Mouse (Mus musculus) MEL (cell line): ENCODE data around the gene Arhgap23. TPM values are rescaled to one million over a fixed set of nuclear protein-coding genes. Genes with fewer than 3 reads are reported as not detected.

Experiments used
- DNase-seq: peaks from one replicate; pipeline ENCODE4 v3.0.0; 2011; ENCODE audit warnings: low read depth, low spot score
- H3K27ac ChIP-seq: 2 replicates; pipeline ENCODE4 v1.5.1; 2012; ENCODE audit warnings: low read depth, mild to moderate bottlenecking, control low read depth, low read length, moderate library complexity; ENCODE audit not compliant: control insufficient read depth
- H3K27me3 ChIP-seq, 2 experiments: fragments of 150-350 bp in 1 of 2; sonication (generic) in 1 of 2; 2 replicates each; pipeline ENCODE4 v1.6.1; 2012; ENCODE audit warnings: low read length in 2 of 2, mild to moderate bottlenecking in 2 of 2, improper control_type of control experiment in 1 of 2, moderate library complexity in 1 of 2; ENCODE audit not compliant: insufficient read depth in 2 of 2, control insufficient read depth in 1 of 2
- H3K36me3 ChIP-seq, 2 experiments: 2 replicates each; pipeline ENCODE4 v1.6.1; 2012 to 2014; ENCODE audit warnings: low read length in 2 of 2, improper control_type of control experiment in 1 of 2, inconsistent platforms in 1 of 2, mild to moderate bottlenecking in 1 of 2; ENCODE audit not compliant: insufficient read depth in 2 of 2, control insufficient read depth in 1 of 2
- H3K4me1 ChIP-seq, 2 experiments: fragments of 150-350 bp in 1 of 2; sonication (generic) in 1 of 2; 2 replicates each; pipeline ENCODE4 v1.6.1; 2012; ENCODE audit warnings: low read length in 2 of 2, improper control_type of control experiment in 1 of 2, mild to moderate bottlenecking in 1 of 2; ENCODE audit not compliant: insufficient read depth in 2 of 2, control insufficient read depth in 1 of 2
- H3K4me3 ChIP-seq, 2 experiments: fragments of 150-350 bp in 1 of 2; sonication (generic) in 1 of 2; 2 replicates each; pipeline ENCODE4 v1.5.1; 2012; ENCODE audit warnings: low read depth in 2 of 2, low read length in 2 of 2, mild to moderate bottlenecking in 2 of 2, moderate library complexity in 2 of 2, control low read depth in 1 of 2, improper control_type of control experiment in 1 of 2; ENCODE audit not compliant: control insufficient read depth in 1 of 2, insufficient read depth in 1 of 2
- H3K79me2 ChIP-seq: 2 replicates; pipeline ENCODE4 v1.6.1; 2012; ENCODE audit warnings: mild to moderate bottlenecking, low read length, moderate library complexity; ENCODE audit not compliant: control insufficient read depth, poor library complexity, insufficient read depth
- H3K9ac ChIP-seq: 2 replicates; pipeline ENCODE4 v1.6.1; 2012; ENCODE audit warnings: low read depth, mild to moderate bottlenecking, control low read depth, low read length, moderate library complexity; ENCODE audit not compliant: control insufficient read depth, poor library complexity, severe bottlenecking
- H3K9me3 ChIP-seq: fragments of 150-350 bp; sonication (generic); replicated peaks from 2 replicates; pipeline ENCODE4 v1.6.1; 2012; ENCODE audit warnings: mild to moderate bottlenecking, low read length, improper control_type of control experiment, moderate library complexity; ENCODE audit not compliant: insufficient read depth
- CTCF ChIP-seq, 3 experiments: IDR thresholded peaks in 2 of 3; conservative IDR thresholded peaks in 1 of 3; 2 replicates each; pipeline ENCODE4 v1.5.1; 2011 to 2012; ENCODE audit warnings: low read length in 3 of 3, low read depth in 2 of 3, mild to moderate bottlenecking in 2 of 3, improper control_type of control experiment in 1 of 3, inconsistent platforms in 1 of 3, mixed read lengths in 1 of 3, moderate library complexity in 1 of 3; ENCODE audit not compliant: control insufficient read depth in 1 of 3, insufficient read depth in 1 of 3, poor library complexity in 1 of 3, severe bottlenecking in 1 of 3
- ELF1 ChIP-seq: IDR thresholded peaks from 2 replicates; pipeline ENCODE4 v1.6.1; 2014; ENCODE audit warnings: low read depth, mild to moderate bottlenecking, inconsistent platforms, low read length, improper control_type of control experiment, moderate library complexity
- EP300 ChIP-seq, 2 experiments: IDR thresholded peaks; 2 replicates each; pipeline ENCODE4 v1.6.1; 2011; ENCODE audit warnings: improper control_type of control experiment in 2 of 2, low read length in 2 of 2, low read depth in 1 of 2, mild to moderate bottlenecking in 1 of 2
- ETS1 ChIP-seq: IDR thresholded peaks from 2 replicates; pipeline ENCODE4 v1.6.1; 2012; ENCODE audit warnings: low read depth, mild to moderate bottlenecking, inconsistent platforms, low read length, improper control_type of control experiment, moderate library complexity
- GATA1 ChIP-seq: IDR thresholded peaks from 2 replicates; pipeline ENCODE4 v1.6.1; 2011; ENCODE audit warnings: low read depth, low read length, improper control_type of control experiment
- HCFC1 ChIP-seq: IDR thresholded peaks from 2 replicates; pipeline ENCODE4 v1.6.1; 2012; ENCODE audit warnings: low read depth, mild to moderate bottlenecking, inconsistent platforms, low read length, improper control_type of control experiment, moderate library complexity
- JUND ChIP-seq: IDR thresholded peaks from 2 replicates; pipeline ENCODE4 v1.6.1; 2011; ENCODE audit warnings: low read depth, mild to moderate bottlenecking, improper control_type of control experiment, low read length
- MAFK ChIP-seq: IDR thresholded peaks from 2 replicates; pipeline ENCODE4 v1.6.1; 2011; ENCODE audit warnings: low read depth, mild to moderate bottlenecking, low read length, improper control_type of control experiment, borderline replicate concordance
- MXI1 ChIP-seq: IDR thresholded peaks from 2 replicates; pipeline ENCODE4 v1.6.1; 2011; ENCODE audit warnings: mild to moderate bottlenecking, low read depth, low read length, improper control_type of control experiment
- MYB ChIP-seq: IDR thresholded peaks from 2 replicates; pipeline ENCODE4 v1.6.1; 2011; ENCODE audit warnings: mild to moderate bottlenecking, low read depth, low read length, improper control_type of control experiment
- NRF1 ChIP-seq: IDR thresholded peaks from 2 replicates; pipeline ENCODE4 v1.6.1; 2014; ENCODE audit warnings: low read depth, mild to moderate bottlenecking, inconsistent platforms, low read length, improper control_type of control experiment, moderate library complexity; ENCODE audit not compliant: poor library complexity, insufficient read depth, severe bottlenecking
- POLR2A ChIP-seq, 2 experiments: IDR thresholded peaks; 2 replicates each; pipeline ENCODE4 v1.6.1; 2011 to 2012; ENCODE audit warnings: low read length in 2 of 2, mild to moderate bottlenecking in 2 of 2, control low read depth in 1 of 2, improper control_type of control experiment in 1 of 2, low read depth in 1 of 2, moderate library complexity in 1 of 2; ENCODE audit not compliant: control insufficient read depth in 1 of 2, insufficient read depth in 1 of 2, poor library complexity in 1 of 2
- POLR2AphosphoS5 ChIP-seq: IDR thresholded peaks from 2 replicates; pipeline ENCODE4 v1.6.1; 2012; ENCODE audit warnings: low read depth, borderline replicate concordance, mild to moderate bottlenecking, inconsistent platforms, low read length, moderate library complexity, mixed read lengths
- RAD21 ChIP-seq: IDR thresholded peaks from 2 replicates; pipeline ENCODE4 v1.6.1; 2011; ENCODE audit warnings: mild to moderate bottlenecking, low read depth, low read length, improper control_type of control experiment
- SMC3 ChIP-seq: IDR thresholded peaks from 2 replicates; pipeline ENCODE4 v1.6.1; 2011; ENCODE audit warnings: low read depth, low read length, improper control_type of control experiment
- TBP ChIP-seq: IDR thresholded peaks from 2 replicates; pipeline ENCODE4 v1.8.0; 2011; ENCODE audit warnings: low read depth, low read length, improper control_type of control experiment
- ZC3H11A ChIP-seq: IDR thresholded peaks from 2 replicates; pipeline ENCODE4 v1.6.1; 2012; ENCODE audit warnings: low read depth, mild to moderate bottlenecking, inconsistent platforms, low read length, improper control_type of control experiment
- ZKSCAN1 ChIP-seq: IDR thresholded peaks from 2 replicates; pipeline ENCODE4 v1.6.1; 2012; ENCODE audit warnings: low read depth, mild to moderate bottlenecking, inconsistent platforms, low read length, improper control_type of control experiment, moderate library complexity
- ZMIZ1 ChIP-seq: IDR thresholded peaks from 2 replicates; pipeline ENCODE4 v1.6.1; 2012; ENCODE audit warnings: low read depth, mild to moderate bottlenecking, inconsistent platforms, low read length, improper control_type of control experiment, moderate library complexity
- ZNF384 ChIP-seq: IDR thresholded peaks from 2 replicates; pipeline ENCODE4 v1.6.1; 2012; ENCODE audit warnings: low read depth, mild to moderate bottlenecking, inconsistent platforms, low read length, improper control_type of control experiment
- polyA plus RNA-seq, 2 experiments: library from polyadenylated mRNA; stranded (reverse) in 1 of 2; unstranded in 1 of 2; fragments of >175 nt in 1 of 2; fragments of >200 nt in 1 of 2; gene quantifications; 2 replicates each; pipeline versions ENCODE4 v1.2.1 to v1.2.4; 2012; ENCODE audit warnings: low replicate concordance in 2 of 2, low read depth in 1 of 2; ENCODE audit not compliant: insufficient read length in 2 of 2, insufficient read depth in 1 of 2, missing spikeins in 1 of 2
- total RNA-seq: library from RNA; depleted of rRNA; stranded (reverse); fragments of 300-350 nt; gene quantifications from 2 replicates; pipeline ENCODE4 v1.2.3, GENCODE M21; 2012

Arhgap23 gene
- total and polyA plus RNA-seq, 3 experiments: 1.7 to 7.5 TPM; not detected in 1

DNA sequence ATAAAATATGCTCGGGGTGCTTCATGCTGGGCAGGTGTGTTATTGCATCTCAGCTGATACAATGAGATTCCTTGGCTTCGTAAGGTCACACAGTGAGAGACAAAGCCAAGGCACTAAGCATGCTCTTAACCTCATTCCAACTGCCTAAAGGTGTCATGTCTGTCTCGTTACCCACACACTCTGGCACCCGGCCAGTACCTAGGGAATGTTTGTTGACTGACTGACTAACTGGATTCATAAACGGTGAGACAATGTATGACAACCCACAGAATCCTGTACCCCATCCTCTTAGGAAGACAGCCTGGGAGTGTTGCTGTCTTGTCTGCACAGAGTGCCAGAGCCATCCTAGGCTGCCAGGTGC, 4.2 kb downstream of the Arhgap23 start:
- no peak for DNase-seq
- H3K36me3 ChIP-seq: peaks cover 0 to 2% of the 10 kb centered on the region in 2 experiments; a peak in 1 of 4 replicates
- peaks cover 5 to 13% of the 10 kb centered on the region in 2 experiments for H3K4me1 ChIP-seq
- no peaks in the 10 kb centered on the region for H3K27me3 ChIP-seq
- H3K9ac ChIP-seq: no peak overlapping the region
- H3K27ac ChIP-seq: no peak overlapping the region
- no peak overlapping the region for H3K4me3 ChIP-seq
- TF ChIP-seq ZNF384: no peak
- TF ChIP-seq JUND: no peak
- TF ChIP-seq GATA1: no peak
- TF ChIP-seq ETS1: no peak
- TF ChIP-seq MYB: no peak
- TF ChIP-seq POLR2AphosphoS5: no peak
- TF ChIP-seq RAD21: no peak
- TF ChIP-seq ZKSCAN1: no peak
- no peak for TF ChIP-seq SMC3
- no peak for TF ChIP-seq ELF1
- TF ChIP-seq NRF1: no peak
- no peak for TF ChIP-seq HCFC1
- no peak for TF ChIP-seq ZMIZ1
- TF ChIP-seq TBP: no peak
- peaks cover 3% of the 10 kb centered on the region; the same call in 1 of the 2 replicates for H3K79me2 ChIP-seq
- H3K9me3 ChIP-seq: no peaks in the 10 kb centered on the region

DNA sequence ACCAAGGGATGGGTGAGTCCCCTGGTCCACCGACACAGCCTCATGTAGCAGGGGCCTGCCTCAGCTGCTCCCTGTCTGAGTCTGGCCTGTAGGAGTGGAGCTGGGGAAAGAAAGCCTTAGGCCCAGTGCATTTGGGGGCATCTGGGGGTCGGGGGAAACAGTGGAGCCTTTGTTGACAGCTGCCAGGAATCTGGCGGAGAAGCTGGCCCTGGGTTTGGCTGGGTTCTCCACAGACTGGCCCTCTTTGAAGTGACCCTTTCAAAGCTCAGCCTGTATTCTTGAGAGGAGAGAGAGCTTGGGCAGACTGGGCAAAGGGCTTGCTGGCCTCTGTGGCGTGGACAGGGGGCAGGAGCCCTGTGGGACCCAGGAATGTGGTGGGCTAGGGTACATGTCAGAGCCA, 7.2 kb downstream of the Arhgap23 start:
- Histone ChIP-seq H3K9me3 (no peaks in the 10 kb centered on the region), H3K36me3 (peaks cover 0 to 1% of the 10 kb centered on the region in 2 experiments; a peak in 2 of 4 replicates), H3K4me1 (peaks cover 3 to 8% of the 10 kb centered on the region in 2 experiments), H3K9ac (no peak overlapping the region), H3K27ac (no peak overlapping the region), H3K27me3 (no peaks in the 10 kb centered on the region), H3K79me2 (no peaks in the 10 kb centered on the region), H3K4me3 (no peak overlapping the region)
- TF ChIP-seq MXI1 (no peak), MAFK (no peak), ZC3H11A (no peak), POLR2A (IDR thresholded peaks at IDR 0.05; ENCODE audit: control insufficient read depth in 1 of 2, insufficient read depth in 1 of 2, low read depth in 1 of 2, low read length in 2 of 2, poor library complexity in 1 of 2) (no peak), EP300 (IDR thresholded peaks at IDR 0.05; ENCODE audit: low read depth in 1 of 2, low read length in 2 of 2) (no peak), CTCF (IDR thresholded peaks at IDR 0.05 in 2 of 3, conservative IDR thresholded peaks at IDR 0.05 in 1 of 3; ENCODE audit: control insufficient read depth in 1 of 3, insufficient read depth in 1 of 3, low read depth in 2 of 3, low read length in 3 of 3, poor library complexity in 1 of 3, severe bottlenecking in 1 of 3) (no peak), ETS1 (no peak)
- DNase-seq: no peak
